8 mouse cellular contexts compared by ENCODE assay signal in genomic region chr13:109686116-109686876, GRCm38 (mm10).
DNase-seq lines count a peak whose midpoint lies in the region; ATAC-seq lines count a peak whose summit lies in the region.

No protein-coding gene starts in this region.

- peaks cover 3% of the 10 kb centered on the region; the same call in 1 of the 2 replicates for H3K4me1 ChIP-seq in neural tube, embryonic 11.5 days (ENCODE audit: control insufficient read depth, insufficient read depth, low read length)
- peaks cover 21% of the 10 kb centered on the region for H3K4me1 ChIP-seq in forebrain, embryonic 15.5 days
- H3K4me1 ChIP-seq in liver, embryonic 13.5 days (replicated peaks): peaks cover 71% of the 10 kb centered on the region
- H3K4me1 ChIP-seq in stomach, embryonic 16.5 days (ENCODE audit: control insufficient read depth, insufficient read depth, low read length): 0 out of 2 replicates have a peak, but pooled peaks cover 8% of the 10 kb centered on the region

- H3K36me3 ChIP-seq in neural tube, embryonic 11.5 days (ENCODE audit: control insufficient read depth, insufficient read depth, low read length): no peaks in the 10 kb centered on the region
- H3K36me3 ChIP-seq in forebrain, embryonic 15.5 days: no peaks in the 10 kb centered on the region
- H3K36me3 ChIP-seq in liver, embryonic 13.5 days: no peaks in the 10 kb centered on the region
- H3K36me3 ChIP-seq in stomach, embryonic 16.5 days (ENCODE audit: control insufficient read depth, insufficient read depth, low read length): no peaks in the 10 kb centered on the region

- 22% methylated on average over 4 of the region's 4 CpGs for WGBS in neural tube, embryonic 11.5 days
- WGBS in forebrain, embryonic 15.5 days: 19% methylated on average over 4 of the region's 4 CpGs
- WGBS in liver, embryonic 13.5 days (ENCODE audit: insufficient replicate concordance): 5% methylated on average over 4 of the region's 4 CpGs
- WGBS in stomach, embryonic 16.5 days: 25% methylated on average over 4 of the region's 4 CpGs

- H3K27me3 ChIP-seq in neural tube, embryonic 11.5 days (ENCODE audit: control insufficient read depth, insufficient read depth, low read length): no peaks in the 10 kb centered on the region
- no peaks in the 10 kb centered on the region for H3K27me3 ChIP-seq in forebrain, embryonic 15.5 days
- no peaks in the 10 kb centered on the region for H3K27me3 ChIP-seq in liver, embryonic 13.5 days
- no peaks in the 10 kb centered on the region for H3K27me3 ChIP-seq in stomach, embryonic 16.5 days (ENCODE audit: control insufficient read depth, insufficient read depth, low read length)

- H3K9ac ChIP-seq in neural tube, embryonic 11.5 days (ENCODE audit: low read length): peak overlapping the region; percentile 59; the same call in 1 of the 2 replicates
- H3K9ac ChIP-seq in forebrain, embryonic 15.5 days (replicated peaks): peak overlapping the region; percentile 50
- peak overlapping the region; percentile 89 for H3K9ac ChIP-seq in liver, embryonic 13.5 days
- peak overlapping the region; percentile 82 for H3K9ac ChIP-seq in stomach, embryonic 16.5 days (ENCODE audit: low read length)

- no peak for ATAC-seq in neural tube, embryonic 11.5 days (ENCODE audit: insufficient read depth, low FRiP score, low TSS enrichment)
- ATAC-seq in forebrain, embryonic 15.5 days (replicated peaks): peak; percentile 7; the same call in 1 of the 2 replicates
- ATAC-seq in liver, embryonic 13.5 days (ENCODE audit: low read depth): peak; percentile 42
- ATAC-seq in stomach, embryonic 16.5 days (ENCODE audit: insufficient read depth, low FRiP score): no peak

- H3K27ac ChIP-seq in neural tube, embryonic 11.5 days (ENCODE audit: low read depth, low read length): 0 out of 2 replicates have a peak overlapping the region, but pooled peaks have one; percentile 15
- peak overlapping the region; percentile 41; the same call in 1 of the 2 replicates for H3K27ac ChIP-seq in forebrain, embryonic 15.5 days (replicated peaks)
- peak overlapping the region; percentile 97 for H3K27ac ChIP-seq in liver, embryonic 13.5 days
- H3K27ac ChIP-seq in stomach, embryonic 16.5 days (ENCODE audit: low read length): peak overlapping the region; percentile 90

- H3K9me3 ChIP-seq in neural tube, embryonic 11.5 days (ENCODE audit: control insufficient read depth, low read length): no peaks in the 10 kb centered on the region
- H3K9me3 ChIP-seq in forebrain, embryonic 15.5 days: no peaks in the 10 kb centered on the region
- no peaks in the 10 kb centered on the region for H3K9me3 ChIP-seq in liver, embryonic 13.5 days (replicated peaks)
- H3K9me3 ChIP-seq in stomach, embryonic 16.5 days (replicated peaks; ENCODE audit: control insufficient read depth, low read length): no peaks in the 10 kb centered on the region

- H3K4me3 ChIP-seq in neural tube, embryonic 11.5 days (ENCODE audit: low read depth, low read length): peak overlapping the region; percentile 44
- H3K4me3 ChIP-seq in forebrain, embryonic 15.5 days: peak overlapping the region; percentile 42
- H3K4me3 ChIP-seq in liver, embryonic 13.5 days (replicated peaks): peak overlapping the region; percentile 77
- H3K4me3 ChIP-seq in stomach, embryonic 16.5 days (replicated peaks; ENCODE audit: low read length): peak overlapping the region; percentile 64

- peak overlapping the region; percentile 69 for H3K4me2 ChIP-seq in neural tube, embryonic 11.5 days (ENCODE audit: low read depth)
- H3K4me2 ChIP-seq in forebrain, embryonic 15.5 days (replicated peaks): peak overlapping the region; percentile 59
- H3K4me2 ChIP-seq in liver, embryonic 13.5 days: peak overlapping the region; percentile 81
- H3K4me2 ChIP-seq in stomach, embryonic 16.5 days (ENCODE audit: low read depth, low read length): peak overlapping the region; percentile 87

- no peak for DNase-seq in neural tube, embryonic 11.5 days (ENCODE audit: low spot score)
- no peak for DNase-seq in neural tube, embryonic 10.5 days (ENCODE audit: extremely low spot score, low spot score)
- DNase-seq in liver, embryonic 13.5 days: no peak
- no peak for DNase-seq in adrenal gland, adult 8-10 months
- no peak for DNase-seq in kidney, postnatal 36 days
- DNase-seq in right cerebral cortex, adult 18-20 months: no peak

Comparison
In these comparisons a context has a peak if more than half of its experiments do, and no peak if none do; other contexts are left out.
1. ATAC-seq: peak in forebrain, embryonic 15.5 days (single experiment) and liver, embryonic 13.5 days (single experiment); none in neural tube, embryonic 11.5 days (single experiment) and stomach, embryonic 16.5 days (single experiment).
2. H3K27ac ChIP-seq: peak in every context shown above with its lines; median percentile 97 in liver, embryonic 13.5 days; 90 in stomach, embryonic 16.5 days; 41 in forebrain, embryonic 15.5 days; 15 in neural tube, embryonic 11.5 days.
3. Peak in every context shown above with its lines, with median percentiles within 50 percentile points of each other: H3K4me2 ChIP-seq, H3K4me3 ChIP-seq and H3K9ac ChIP-seq.